Mouse (Mus musculus): ENCODE measurements around the gene Adamts18.
A peak's percentile ranks its signal among the peaks of the same experiment; 100 is the strongest.
"Not testable (repeated sequence)": the region's sequence is repeated elsewhere in the genome, so short reads cannot be mapped to it uniquely, and the experiment has no call there.

Gene Adamts18

DNA sequence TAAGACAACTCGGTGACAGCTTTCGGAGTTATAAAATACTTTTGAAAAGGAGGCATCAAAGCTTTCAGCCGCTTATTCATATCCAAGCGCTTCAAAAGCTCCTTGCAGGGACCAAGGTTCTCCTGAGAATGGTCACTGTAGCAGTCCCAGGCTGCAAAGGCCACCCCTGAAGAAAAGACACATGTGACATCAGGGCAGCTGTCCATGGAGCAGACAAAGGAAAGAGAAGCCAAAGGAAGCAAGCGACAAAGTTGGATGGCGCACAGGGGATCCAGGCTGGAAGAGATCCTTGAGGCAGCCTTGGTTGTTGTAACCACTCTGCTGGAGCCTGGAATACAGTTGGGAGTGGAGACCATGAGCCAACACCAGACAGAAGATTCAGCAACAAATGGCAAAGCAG is 10.3 kb downstream of the Adamts18 start:
- peak in 1 of 2 experiments; percentile 33 for DNase-seq (ENCODE audit: low spot score in 2 of 2)

DNA sequence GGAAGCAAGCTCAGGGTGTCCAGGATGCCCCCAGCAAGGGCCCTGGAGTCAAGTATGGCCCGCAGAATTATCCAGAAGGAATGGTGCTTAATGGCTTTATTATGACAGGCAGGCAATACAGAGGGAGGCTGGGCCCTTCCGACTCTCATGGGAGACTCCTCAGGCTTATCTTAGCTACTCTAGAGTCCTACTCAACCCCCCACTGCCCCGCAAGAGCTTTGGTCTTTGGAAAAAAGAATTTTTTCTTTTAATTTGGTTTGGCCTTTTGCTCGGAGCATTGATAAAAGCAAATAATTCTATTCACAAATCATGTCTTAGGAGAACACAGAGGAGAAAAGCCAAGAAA is 11.0 kb downstream of the Adamts18 start:
- no peak for DNase-seq (ENCODE audit: low spot score in 2 of 2)

DNA sequence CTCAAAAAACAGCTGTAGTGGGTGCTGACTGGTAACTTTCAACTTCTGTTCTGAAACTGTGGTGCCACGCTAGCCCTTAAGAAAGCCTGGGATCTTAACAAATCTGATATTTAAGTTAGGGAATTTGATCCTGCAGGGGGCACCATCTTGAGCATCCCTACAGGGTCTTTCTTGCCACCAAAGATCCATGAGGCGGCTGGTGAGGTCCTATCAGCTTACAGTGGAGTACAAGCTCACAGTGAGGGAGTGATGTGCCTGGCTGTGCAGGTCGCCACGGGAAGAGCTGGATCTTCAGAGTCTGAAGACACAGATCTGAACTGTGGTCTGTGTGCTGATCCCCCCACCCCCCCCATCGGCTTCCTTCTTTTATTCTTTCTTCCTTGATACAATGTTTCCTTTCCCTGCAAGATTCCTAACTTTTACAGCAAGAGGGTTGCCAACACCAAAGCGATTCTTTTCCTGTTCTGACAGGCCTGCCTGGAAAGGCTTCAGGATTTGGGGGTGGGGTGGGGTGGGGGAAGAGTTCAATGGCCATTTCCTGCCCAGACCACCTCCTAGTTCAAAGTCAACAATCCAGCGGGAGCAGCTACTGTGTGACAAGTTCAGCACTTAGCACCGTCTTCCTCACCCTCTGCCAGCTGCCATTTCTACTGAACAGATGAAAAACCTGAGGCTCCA is 11.5 kb downstream of the Adamts18 start:
- DNase-seq (ENCODE audit: low spot score in 2 of 2): no peak

DNA sequence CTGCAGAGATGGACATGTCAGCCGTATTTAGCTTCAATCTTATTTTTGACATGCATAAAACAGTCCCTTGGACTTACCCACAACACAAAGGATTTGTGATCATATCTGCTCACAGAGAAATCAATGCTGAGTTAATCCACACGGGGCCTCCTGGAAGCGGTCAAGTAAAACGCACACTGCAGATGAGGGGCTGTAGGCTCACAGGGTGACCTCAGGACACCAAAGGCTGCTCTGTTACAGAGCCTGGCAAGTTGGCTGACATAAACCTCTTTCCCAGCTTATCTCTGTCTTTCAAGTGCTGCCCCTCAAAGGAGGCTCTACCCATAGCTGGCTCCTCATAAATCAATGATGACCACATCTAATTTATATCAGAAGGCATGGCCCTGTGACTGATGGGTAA is 14.9 kb downstream of the Adamts18 start:
- DNase-seq (ENCODE audit: low spot score in 2 of 2): no peak

DNA sequence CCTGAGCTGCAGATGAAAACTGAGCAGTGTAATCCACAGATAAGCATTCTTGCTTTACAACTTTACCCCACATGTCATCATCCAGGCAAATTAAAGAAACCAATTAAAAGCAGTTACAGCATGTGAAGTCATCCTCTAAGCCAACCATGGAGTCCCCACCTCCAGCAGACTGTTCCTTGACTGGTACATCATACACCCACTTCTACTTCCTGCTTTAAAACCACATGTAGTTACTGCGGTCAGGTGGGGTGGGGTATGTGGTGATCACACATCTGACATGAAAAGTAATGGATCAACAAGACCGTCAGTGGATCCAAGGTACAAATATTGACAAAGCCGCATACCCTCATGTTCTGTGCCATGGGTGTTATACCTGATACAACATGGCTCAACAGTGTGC is 21.3 kb downstream of the Adamts18 start:
- no peak for DNase-seq (ENCODE audit: low spot score in 2 of 2)

DNA sequence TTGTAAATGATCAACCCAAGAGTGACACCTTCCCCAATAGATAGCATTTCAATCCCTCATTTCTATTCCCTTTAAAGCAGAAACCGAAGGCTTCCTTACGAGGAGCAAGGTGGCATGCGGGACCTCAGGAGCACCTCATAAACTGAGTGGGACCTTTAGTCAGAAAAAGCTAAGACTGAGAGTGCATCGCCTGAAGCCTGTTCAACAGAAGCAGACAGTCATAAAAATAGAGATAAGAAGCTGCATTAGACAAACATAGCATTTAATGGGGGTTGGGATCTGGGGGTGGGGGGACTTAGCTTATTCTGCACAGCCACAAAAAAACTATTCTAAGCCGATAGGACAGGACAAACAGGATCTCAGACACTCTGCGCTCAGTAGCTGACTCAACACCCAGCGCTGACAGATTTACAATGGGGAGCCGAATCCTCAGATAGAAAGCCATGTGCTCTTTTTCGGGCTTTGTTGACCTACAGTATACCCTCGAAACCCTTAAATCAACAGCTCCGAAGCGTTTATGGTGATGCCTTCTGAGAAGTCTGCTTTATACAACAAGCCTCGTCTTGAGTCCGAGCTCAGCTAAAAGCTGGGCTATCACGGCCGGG is 27.5 kb downstream of the Adamts18 start:
- no peak for DNase-seq (ENCODE audit: low spot score in 2 of 2)

DNA sequence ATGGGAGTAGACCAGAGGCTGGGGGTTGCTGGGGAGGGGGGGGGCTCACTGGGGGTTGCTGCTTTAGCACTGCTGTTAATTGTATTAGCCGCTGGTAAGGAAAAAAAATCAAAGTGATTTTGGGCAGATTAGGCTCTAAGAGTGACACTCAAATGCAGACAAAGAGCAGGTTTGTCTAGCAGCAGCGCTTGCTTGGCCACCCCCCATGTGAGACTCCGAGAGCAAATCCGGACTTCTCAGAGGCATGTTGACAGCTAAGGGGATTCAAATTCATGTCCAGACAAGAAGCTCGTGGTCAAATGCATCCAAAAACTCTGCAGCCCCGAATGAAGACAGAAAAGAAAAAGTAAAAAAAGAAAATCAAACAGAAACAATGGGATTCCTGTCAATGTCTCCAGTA is 34.6 kb downstream of the Adamts18 start:
- no peak for DNase-seq (ENCODE audit: low spot score in 2 of 2)

DNA sequence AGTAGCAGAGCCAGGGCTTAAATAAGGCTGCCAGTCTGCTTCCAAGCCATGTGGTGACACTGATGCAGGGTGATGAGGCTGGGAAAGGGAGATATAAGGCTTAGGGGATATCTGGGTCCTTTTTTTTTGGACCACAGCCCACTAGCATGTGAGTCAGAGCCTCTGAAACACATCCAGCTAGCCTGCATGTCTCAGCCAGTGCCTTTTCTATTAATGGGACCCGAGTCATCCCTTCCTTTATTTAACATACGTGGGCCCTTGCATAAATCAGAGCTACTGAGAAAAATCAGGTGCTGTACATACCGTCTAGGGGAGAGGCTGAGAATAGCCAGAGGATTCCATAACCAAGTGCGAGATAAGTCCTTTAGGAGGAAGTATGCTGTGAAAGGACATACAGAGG is 37.0 kb downstream of the Adamts18 start:
- no peak for DNase-seq (ENCODE audit: low spot score in 2 of 2)

DNA sequence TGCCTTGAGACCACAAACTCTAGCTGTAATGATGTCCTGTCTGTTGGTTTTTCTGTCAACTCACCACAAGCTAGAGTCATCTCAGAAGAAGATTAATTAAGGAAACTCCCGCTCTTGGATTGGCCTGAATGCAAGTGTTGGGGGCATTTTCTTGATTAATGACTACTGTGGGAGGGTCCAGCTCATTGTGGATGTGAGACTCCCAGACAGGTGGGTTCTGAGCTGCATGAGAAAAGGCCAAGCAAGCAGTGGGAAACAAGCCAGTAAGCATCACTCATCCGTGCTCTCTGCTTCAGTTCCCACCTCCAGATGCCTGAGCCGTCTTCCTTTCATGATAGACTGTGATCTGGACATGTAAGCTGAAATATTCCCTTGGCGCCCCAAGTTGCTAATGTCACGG is 38.6 kb downstream of the Adamts18 start:
- DNase-seq (ENCODE audit: low spot score in 2 of 2): no peak

DNA sequence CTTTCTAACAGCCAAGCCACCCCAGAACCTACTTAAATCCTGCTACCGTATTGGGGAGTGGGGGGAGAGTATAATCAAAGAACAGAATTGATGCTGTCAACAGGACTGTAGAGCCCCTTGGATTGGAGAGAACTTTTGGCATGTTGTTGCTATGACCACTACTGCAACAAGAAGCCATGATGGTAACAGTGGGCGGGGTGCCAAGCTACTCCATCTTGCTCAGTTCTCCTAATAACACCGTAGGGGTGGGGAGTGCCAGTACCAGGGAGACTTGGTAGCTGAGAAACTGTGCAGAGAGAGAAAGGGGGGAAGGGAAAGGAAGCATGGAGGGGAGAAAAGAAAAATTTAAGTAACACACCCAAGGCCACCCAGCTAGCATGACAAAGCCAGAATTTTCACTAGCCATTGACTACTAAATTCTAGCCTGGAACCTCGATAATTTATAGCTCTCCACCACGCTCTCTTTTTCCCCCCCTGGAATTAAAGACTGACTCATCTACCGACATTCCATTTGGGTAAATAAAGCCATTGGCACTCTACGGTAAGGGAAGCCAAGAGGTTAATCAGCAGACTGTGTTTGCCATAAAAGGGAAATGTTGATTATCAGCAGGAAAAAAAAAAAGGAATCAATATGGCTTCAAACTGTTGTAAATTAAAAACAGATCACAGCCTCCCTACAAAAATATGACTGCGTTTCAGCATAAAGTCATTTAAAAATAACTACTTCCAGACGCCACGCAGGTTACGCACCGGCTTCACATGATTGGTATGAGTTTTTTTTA is 44.5 kb downstream of the Adamts18 start:
- DNase-seq (ENCODE audit: low spot score in 2 of 2): no peak

DNA sequence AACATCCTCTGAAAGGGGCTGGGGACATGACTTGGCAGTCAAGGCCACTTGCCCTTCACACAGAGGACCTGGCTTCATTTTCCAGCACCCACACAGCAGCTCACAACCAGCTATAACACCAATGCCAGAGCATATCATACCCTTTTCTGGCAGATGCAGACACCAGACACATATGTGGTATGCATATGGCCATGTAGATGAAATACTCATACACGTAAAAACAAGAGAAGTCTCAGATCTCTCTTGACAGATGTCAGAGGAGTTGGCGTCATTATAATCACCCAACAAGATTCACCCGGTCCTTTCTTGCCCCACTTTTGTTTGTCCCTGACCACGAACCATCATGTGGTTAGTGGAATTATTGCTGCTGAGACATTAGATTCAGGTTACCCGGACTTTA is 47.0 kb downstream of the Adamts18 start:
- no peak for DNase-seq (ENCODE audit: low spot score in 2 of 2)

DNA sequence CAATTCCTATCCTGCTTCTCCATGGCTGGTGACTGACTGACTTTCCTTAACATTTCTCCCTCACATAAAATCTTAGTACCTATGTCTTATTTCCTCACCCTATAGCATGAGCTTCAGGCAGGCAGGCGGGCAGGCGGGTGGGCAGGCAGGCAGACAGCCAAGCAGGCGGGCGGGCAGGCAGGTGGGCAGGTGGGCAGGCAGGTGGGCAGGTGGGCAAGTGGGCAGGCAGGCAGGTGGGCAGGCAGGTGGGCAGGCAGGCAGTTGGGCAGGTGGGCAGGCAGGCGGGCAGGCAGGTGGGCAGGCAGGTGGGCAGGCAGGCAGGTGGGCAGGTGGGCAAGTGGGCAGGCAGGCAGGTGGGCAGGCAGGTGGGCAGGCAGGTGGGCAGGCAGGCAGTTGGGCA is 48.0 kb downstream of the Adamts18 start:
- not testable (repeated sequence) for DNase-seq (ENCODE audit: low spot score in 2 of 2)

DNA sequence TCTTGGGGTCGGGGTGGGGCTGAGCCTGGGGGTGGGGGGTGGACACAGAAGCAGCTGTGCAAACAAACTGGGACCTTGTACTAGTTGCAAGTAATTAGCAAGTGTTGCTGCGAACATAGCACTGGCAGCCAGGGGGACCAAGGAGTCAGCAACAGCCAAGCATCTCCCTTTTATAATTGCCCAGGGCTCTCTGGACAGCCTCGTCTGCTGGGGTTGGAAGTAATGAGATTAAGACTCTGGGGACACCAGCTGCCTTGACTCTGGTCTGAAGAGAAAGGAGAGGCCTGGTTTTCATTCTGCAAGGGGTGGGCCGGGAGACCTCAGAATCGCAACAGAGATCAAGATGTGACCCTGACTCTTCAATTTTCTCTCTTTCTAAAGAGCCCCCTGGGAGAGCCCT is 49.0 kb downstream of the Adamts18 start:
- no peak for DNase-seq (ENCODE audit: low spot score in 2 of 2)

DNA sequence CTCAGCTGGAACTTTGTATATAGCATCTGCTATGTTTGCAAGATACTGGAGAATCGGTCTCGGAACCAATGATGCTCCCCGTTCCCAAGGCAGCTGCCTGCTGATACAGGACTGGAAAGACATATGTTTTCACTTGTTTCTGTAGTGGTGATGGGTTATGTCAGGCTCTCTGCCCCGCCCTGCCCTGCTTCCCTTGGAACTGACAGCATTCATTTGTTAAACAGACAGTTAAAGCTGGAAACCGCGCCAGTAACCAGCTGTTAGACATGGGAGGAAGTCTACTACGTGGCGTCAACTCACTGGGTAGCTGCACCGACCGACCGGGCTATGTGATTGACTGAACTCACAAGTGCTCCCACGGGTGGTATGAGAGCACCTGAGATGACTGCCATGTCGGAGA is 56.7 kb downstream of the Adamts18 start:
- DNase-seq (ENCODE audit: low spot score in 2 of 2): peak; percentile 28 to 34

DNA sequence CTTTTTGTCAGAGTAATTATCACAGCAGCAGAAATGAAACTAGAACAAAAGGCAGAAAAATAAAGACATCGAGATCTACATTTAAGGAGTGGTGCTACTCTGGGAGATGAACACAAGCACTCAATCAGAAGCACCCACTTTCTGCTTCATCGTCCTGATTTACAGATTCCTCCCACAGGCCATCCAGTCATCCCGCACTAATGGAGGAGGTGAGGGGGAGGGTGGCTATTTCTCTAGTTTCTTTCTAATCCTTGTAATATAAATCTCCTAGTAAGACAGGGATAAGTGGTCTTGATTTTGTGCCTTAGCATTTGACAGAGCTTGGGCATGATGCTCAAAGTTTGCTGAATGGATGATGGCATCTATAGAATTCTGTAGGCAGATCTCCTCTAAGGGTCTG is 57.5 kb downstream of the Adamts18 start:
- no peak for DNase-seq (ENCODE audit: low spot score in 2 of 2)

DNA sequence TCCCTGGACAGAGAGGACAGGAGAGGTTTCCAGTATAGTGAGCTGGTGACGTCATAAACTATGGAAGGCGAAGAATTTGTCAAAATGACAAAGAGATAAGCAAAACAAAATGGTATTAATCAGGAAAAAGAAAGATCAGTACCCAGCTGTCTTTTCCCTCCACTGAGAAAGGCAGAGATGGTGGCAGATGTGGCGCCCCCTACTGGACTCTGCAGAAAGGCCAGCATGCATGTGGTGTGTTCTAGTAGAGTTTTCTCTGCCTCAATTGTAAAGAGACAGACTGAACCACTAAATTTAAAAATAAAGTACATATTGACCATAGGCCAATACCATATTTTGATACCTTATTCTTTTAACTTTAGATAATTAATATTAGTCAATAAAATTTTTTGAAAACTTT is 64.8 kb downstream of the Adamts18 start:
- DNase-seq (ENCODE audit: low spot score in 2 of 2): no peak

DNA sequence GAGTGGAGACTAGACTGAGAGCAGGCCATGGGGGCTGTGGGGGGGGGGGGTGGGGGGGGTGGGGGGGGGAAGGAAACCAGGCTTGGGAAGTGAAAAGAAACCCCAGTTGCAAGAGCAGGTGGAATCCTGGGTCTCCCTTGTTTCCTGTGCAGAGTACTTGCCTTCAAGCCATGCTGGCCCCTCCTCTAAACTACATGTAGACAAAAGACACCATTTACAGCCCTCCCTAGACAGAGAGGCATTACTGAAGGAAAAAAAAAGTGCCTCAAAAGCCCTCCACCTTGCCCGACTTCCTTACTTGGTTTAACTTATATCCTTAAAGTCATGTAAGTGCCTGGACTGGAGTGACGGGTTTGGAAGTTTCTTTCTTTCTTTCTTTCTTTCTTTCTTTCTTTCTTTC is 67.0 kb downstream of the Adamts18 start:
- DNase-seq (ENCODE audit: low spot score in 2 of 2): no peak

DNA sequence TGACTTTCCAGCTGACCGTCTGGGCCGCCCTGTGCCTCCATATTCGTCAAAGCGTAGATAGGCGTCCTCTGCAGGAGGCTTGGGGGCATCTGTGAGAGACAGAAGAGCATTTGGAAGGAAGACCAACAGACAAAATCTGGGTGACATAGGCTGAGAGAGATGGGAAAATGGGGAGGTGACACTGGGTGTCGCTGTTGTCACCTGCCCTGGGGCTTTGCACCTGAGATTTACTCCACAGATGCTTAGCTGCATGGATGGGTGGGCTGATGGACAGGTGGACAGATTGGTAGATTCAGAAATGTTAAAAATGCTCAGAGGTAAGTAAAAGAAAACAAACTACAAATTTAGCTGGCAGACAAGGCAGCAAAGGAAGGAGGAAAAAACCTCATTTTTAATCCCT is 73.2 kb downstream of the Adamts18 start:
- no peak for DNase-seq (ENCODE audit: low spot score in 2 of 2)

DNA sequence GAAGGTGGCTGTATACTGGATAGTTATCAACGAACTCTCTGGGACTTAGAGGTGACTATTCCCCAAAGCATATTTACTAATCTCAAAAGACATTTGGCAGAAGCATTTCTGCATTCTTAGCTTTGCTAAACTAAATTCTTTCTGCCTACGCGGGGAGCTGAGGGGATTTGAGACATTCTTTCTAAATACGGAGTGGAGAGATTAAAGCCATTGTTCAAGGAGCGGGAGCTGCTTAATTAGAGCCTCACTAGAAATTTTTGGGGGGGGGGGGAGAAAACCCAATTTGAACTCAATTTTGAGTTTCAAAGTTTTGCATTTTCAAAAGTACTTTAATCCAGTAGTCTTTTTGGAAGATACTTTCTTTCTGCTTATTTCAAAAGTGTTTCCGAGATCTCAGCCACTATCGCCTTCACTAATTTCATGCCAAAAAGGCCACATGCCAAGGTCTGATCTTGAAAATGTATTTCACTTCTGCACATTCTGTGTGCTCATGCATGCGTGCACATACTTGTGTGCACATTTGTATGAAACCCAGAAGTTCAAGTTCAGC is 79.6 kb downstream of the Adamts18 start:
- no peak for DNase-seq (ENCODE audit: low spot score in 2 of 2)

DNA sequence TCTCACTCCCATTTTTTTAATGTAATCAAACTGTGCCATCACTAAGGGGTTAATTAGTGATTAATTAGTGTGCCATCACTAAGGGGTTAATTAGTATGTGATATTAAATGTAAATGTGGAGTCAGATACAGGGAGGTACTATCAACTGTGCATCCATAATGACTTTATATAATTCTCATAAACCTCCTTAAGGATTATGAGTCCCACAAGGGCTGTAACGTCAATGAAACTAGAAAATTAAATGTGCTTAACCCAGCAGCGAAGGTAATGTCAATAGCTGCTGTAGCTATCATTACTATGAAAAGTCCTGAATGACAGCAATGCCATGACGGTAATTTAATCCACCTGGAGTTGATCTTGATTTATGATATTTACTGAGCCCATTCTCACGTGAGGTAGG is 83.4 kb downstream of the Adamts18 start:
- no peak for DNase-seq (ENCODE audit: low spot score in 2 of 2)

DNA sequence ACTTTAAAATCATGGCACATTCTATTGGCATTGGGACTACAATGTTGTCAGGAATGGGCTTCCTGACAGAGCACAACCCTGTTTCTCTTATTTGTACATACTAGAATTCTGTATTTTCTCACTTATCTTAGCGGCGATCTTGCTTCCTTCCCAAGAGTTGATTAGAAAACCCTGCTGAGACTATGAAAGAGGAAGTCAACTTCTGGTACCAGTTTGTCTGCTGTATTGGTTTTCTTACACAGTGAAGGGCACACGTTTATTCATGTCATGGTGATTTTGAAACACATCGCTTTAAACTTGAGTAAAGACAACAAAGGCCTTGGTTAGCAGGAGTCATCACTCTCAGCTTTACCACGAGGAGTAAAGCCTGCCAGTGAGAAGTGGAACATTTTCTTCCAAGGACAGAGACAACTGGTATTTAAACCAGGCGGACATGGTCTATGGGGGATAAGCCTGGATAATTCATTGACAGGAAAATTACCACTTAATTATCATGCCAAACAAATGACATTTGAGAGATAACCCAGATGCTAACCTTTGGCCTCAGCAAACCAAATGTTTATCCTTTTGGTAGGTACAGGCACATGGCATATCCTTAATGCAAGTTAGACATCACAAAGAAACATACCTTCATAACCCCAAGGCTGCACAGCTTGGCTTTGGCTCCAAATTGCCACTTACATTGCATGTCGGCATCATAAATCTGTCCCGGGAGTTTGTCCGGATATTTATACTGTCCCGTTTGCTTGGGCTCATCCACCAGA is 84.8 kb downstream of the Adamts18 start:
- no peak for DNase-seq (ENCODE audit: low spot score in 2 of 2)

DNA sequence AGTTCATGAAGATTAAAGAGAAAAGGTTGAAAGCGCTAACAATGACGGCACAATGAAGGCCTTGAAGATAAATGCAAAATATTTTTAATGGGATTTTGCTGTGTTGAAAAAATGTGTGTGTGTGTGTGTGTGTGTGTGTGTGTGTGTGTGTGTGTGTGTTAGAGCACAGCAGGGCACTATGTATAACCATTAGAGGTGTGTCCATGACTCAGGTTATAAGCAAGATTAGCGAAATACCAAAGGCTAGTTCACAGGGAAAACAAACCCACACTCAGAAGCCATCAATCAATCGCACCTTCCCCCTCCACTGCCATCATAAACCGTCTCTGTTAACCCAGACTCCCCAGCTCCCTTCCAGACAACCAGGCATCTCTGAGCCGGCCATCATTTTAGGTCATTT is 86.4 kb downstream of the Adamts18 start:
- no peak for DNase-seq (ENCODE audit: low spot score in 2 of 2)

Measured in right cerebral cortex, postnatal 10 days (tissue).